Mouse (Mus musculus) CD4-positive helper T cell, adult 2 months (primary cell): ENCODE measurements around the gene Tas1r3.

Experiments
- DNase-seq: peaks from one replicate; pipeline ENCODE4 v3.0.0-alpha.2; 2012; ENCODE audit warnings: low read depth, missing footprints, low spot score

Gene Tas1r3

GRCm38 (mm10) chr4:155887674-155888073 lies 24.5 kb upstream of the Tas1r3 start:
- DNase-seq: no peak

DNA sequence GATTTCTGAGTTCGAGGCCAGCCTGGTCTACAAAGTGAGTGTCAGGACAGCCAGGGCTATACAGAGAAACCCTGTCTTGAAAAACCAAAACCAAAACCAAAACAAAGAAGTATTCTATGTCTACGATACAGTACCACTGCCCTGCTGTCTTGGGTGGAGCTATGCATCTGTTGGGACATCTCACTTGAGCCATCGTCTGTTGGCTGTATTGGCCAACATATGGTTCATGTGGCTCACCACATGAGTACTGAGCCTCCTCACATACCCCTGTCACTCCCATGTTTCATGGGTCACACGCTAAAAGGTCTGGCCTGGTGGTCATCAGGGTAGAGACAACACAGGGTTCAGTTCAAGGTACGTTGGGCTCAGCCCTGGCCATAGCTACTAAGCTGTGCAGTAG lies 23.2 kb upstream of the Tas1r3 start:
- no peak for DNase-seq

GRCm38 (mm10) chr4:155883587-155883986 lies 20.4 kb upstream of the Tas1r3 start:
- DNase-seq: no peak

GRCm38 (mm10) chr4:155871404-155871803 lies 8.2 kb upstream of the Tas1r3 start:
- DNase-seq: no peak

DNA sequence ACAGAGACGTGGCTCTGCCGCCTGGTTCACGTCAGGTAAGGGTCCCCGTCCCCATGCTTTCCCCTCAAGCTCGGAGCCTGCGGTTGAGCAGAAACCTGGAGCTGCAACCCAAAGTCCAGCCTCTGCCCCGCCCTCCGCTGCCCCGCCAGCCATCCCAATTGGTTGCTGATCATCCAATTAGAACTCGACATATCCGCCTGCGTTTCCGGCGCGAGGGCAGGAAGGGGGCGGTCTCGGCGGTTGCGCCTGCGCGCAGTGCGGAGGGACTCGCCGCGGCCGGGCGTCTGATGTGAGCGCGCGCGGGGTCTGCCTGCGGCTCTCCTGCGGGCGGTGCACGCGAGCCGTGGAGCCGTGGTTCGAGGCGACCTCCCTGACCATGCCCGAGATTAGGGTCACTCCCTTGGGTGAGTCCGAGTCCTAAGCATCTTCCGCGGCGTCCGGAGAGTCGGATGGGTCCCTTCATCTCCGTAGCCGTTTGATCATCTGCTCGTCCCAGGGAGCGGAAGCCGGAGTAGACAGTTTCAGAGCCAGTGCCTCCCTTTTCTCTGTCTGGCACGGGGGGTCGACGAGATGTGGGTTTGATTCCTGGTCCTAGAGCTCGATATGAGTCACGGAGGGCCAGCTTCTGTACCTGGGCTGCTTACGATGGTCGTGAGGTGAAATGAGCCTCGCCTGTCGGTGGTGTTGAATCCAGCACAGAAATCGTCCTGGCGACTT lies 6.3 kb upstream of the Tas1r3 start, which contains the start of the genes Cptp and Ints11:
Gene Cptp (minus strand): TSS at position 124 of the 717 bp plus-strand sequence.
Gene Ints11 (plus strand): TSS at position 230 of the 717 bp plus-strand sequence.
- DNase-seq: peak; percentile 96

DNA sequence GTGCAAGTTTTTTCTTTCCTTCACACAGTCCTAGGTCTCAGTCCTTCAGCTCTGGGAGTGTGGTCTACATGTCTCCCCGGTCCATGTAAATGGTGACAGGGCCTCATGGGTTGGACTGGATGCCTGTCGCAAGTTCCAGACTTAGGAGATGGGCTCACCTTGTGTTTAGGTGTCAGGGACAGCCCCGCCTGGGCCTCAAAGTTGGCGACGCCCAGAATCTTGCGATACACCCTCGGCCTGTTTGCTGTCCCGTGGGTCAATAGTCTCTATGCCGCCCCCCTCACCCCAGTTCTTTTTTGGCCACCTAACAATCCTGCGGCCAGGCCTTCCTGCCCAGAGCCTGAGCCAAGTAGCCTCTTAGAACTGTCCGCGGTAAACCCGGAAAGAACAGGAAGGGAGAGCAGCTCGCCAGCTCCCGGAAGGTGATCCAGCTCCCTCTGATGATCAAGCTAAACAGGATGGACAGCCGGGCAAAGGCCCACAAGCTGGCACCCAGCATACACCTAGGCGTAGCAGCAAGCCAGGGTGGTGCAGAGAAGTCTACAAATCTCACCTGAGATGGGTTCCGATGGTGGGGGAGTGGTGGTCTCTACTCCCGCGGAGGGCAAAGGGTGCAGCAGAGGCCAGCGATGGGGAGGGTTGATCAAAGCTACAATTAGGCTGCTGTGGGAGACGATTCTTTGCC lies 5.6 kb upstream of the Tas1r3 start:
- DNase-seq: no peak

DNA sequence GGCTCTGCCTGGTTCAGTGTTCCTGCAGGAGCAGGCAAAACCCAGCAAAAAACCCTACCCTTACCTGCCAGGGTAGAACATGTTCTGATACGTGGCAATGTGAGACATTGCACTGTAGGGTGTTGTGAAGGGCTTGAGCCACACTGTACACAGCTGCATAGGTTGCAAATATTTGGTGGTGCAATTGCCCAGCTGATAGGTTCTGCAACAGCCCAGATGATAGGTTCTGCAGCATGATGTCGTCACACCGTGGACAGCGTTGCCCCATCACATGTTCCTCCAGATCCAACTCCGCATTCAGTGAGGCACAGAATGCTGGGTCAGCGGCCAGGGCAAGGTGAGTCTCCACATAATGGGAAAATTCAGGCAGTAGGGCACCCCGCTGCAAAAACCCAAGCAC lies 1.4 kb downstream of the Tas1r3 start:
- DNase-seq: no peak

GRCm38 (mm10) chr4:155859318-155859717 lies 3.8 kb downstream of the Tas1r3 start:
- no peak for DNase-seq

- DNase-seq: no peak
Observed at GRCm38 (mm10) chr4:155856881-155857280, 6.3 kb downstream of the Tas1r3 start.

- DNase-seq: no peak
Observed at GRCm38 (mm10) chr4:155856071-155856470, 7.1 kb downstream of the Tas1r3 start.

GRCm38 (mm10) chr4:155854991-155855390 lies 8.2 kb downstream of the Tas1r3 start:
- DNase-seq: no peak

GRCm38 (mm10) chr4:155853421-155853820 lies 9.7 kb downstream of the Tas1r3 start:
- no peak for DNase-seq

- DNase-seq: no peak
Observed at GRCm38 (mm10) chr4:155851951-155852411, 11.2 kb downstream of the Tas1r3 start.

DNA sequence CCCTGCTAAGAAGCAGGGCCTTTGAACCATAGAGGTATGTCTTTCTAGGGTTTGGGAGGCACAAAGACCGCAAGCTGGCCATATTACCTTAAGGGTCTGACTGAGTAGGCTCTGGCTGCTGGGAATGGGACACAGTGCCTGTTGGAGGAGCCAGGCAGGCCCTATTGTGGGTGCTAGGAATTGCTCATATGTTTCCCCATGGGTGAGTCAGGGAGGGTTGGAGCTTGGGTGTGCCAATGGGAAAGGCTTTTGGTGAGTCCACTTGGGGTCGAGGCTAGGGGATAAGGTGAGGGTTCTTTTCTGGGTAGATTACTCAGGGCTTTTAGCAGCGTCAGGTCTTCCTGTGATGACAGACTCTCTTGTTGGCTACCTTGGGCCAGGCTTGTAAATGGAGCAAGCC lies 11.8 kb downstream of the Tas1r3 start:
- no peak for DNase-seq

GRCm38 (mm10) chr4:155849792-155850451 lies 13.2 kb downstream of the Tas1r3 start:
- DNase-seq: no peak

GRCm38 (mm10) chr4:155849391-155849790 lies 13.8 kb downstream of the Tas1r3 start:
- DNase-seq: no peak

GRCm38 (mm10) chr4:155848434-155849095 lies 14.6 kb downstream of the Tas1r3 start:
- DNase-seq: no peak

DNA sequence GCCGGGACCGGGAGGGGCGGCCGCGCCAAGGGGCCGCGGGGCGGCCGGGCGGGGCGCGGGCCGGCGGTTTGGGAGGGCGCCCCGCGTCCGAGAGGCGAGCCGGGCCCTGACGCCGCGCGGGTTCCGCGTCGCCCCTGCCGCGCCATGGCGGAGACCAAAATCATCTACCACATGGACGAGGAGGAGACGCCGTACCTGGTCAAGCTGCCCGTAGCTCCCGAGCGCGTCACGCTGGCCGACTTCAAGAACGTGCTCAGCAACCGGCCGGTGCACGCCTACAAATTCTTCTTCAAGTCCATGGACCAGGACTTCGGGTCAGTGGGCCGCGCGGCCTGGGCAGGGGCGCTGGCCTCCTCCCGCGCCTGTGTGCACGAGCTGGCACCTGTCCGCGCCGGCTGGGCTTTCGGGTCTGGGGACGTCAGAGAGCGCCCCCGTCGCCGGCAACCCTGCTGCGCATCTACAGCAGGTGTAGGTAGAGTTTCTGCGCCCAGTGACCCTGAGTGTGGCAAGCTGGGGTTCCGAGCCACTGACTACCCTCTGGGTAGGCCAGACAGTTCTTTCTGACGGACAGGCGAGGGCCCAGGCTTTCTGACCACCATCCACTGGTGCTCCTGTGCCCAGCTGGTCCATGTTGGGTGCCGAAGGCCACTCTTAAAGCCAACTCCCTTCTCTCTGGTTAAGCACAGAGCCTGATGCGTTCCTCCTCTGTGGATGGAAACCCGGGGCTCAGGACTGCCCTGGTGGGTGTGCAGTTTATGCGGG lies 15.4 kb downstream of the Tas1r3 start:
- DNase-seq: peak; percentile 54

- peak; percentile 93 for DNase-seq
Observed at GRCm38 (mm10) chr4:155846871-155847578, 16.1 kb downstream of the Tas1r3 start, which contains the start of gene Dvl1. Gene Dvl1, plus strand, starts transcription at chr4:155847402.

GRCm38 (mm10) chr4:155843231-155843630 lies 19.9 kb downstream of the Tas1r3 start:
- DNase-seq: no peak
